In the genomic region with DNA sequence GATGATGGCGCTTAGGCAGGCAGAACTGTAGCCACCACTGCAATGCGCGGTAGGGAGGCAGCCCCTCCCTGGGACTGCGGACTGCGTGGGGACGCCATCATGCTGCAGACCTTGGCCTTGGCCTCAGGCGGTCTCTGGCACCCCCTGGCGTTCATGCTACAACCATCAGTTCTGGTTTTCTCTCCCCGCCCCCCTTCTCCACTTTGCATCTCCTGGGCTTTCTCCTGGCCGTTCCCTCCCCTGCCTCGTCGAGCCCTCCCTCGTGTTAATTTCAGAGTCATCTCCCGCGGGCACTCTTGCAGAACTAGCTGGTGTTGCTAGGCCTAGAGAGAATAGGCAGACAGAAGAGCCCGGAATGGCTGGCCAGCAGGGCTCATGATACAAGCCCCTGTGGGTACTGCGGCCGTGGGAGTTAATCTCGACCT, we compare ENCODE assay signal across 8 mouse cellular contexts. TPM values are rescaled to one million over a fixed set of nuclear protein-coding genes. Genes with fewer than 3 reads are reported as not detected.
DNase-seq lines count a peak whose midpoint lies in the region; ATAC-seq lines count a peak whose summit lies in the region.

No protein-coding gene starts in this region.

- peak overlapping the region; percentile 23 for H3K4me3 ChIP-seq in hindbrain, embryonic 13.5 days

- H3K4me2 ChIP-seq in hindbrain, embryonic 13.5 days: peak overlapping the region; percentile 46

- H3K4me1 ChIP-seq in hindbrain, embryonic 13.5 days (replicated peaks): peaks cover 5% of the 10 kb centered on the region; the same call in 1 of the 2 replicates

- H3K9me3 ChIP-seq in hindbrain, embryonic 13.5 days: no peaks in the 10 kb centered on the region

- peak overlapping the region; percentile 61; the same call in 1 of the 2 replicates for H3K9ac ChIP-seq in hindbrain, embryonic 13.5 days

- H3K27me3 ChIP-seq in hindbrain, embryonic 13.5 days: no peaks in the 10 kb centered on the region

- ATAC-seq in hindbrain, embryonic 13.5 days (ENCODE audit: low FRiP score): peak; percentile 94

- H3K36me3 ChIP-seq in hindbrain, embryonic 13.5 days: no peaks in the 10 kb centered on the region

- 19% methylated on average over 18 of the region's 19 CpGs for WGBS in hindbrain, embryonic 13.5 days

- DNase-seq in R1 (ENCODE audit: low read depth, low spot score): peak; percentile 87
- DNase-seq in cerebellum, postnatal 14 days: peak; percentile 84 to 92
- DNase-seq in frontal cortex, postnatal 14 days (ENCODE audit: low spot score in 2 of 2): peak; percentile 42 to 70
- DNase-seq in layer of hippocampus, postnatal 36 days: peak; percentile 67 to 73
- DNase-seq in lung, postnatal 4 days: peak; percentile 85 to 88
- DNase-seq in retina, postnatal 1 day: peak; percentile 88
- DNase-seq in thymus, postnatal 4 days: peak; percentile 92

- H3K27ac ChIP-seq in hindbrain, embryonic 13.5 days: peak overlapping the region; percentile 80

RNA-seq across cellular contexts. Expression of gene Araf, which starts 21.6 kb away (rescaled TPM):
- polyA plus RNA-seq in hindbrain, embryonic 13.5 days (2015; fragmentation: Nextera tagmentation; extraction: Ambion mirVana): 281 and 285 TPM in 2 replicates
- 100 to 1,000 TPM; 186 to 190 TPM for total RNA-seq in layer of hippocampus, postnatal 36 days (2021)

RNA-seq across cellular contexts. Expression of gene Timp1, which starts 50.8 kb away (rescaled TPM):
- polyA plus RNA-seq in hindbrain, embryonic 13.5 days (2015; fragmentation: Nextera tagmentation; extraction: Ambion mirVana): 4.9 and 5.0 TPM in 2 replicates
- under 1 TPM; 0.42 to 0.63 TPM for total RNA-seq in layer of hippocampus, postnatal 36 days (2021)

Comparison
In these comparisons a context has a peak if more than half of its experiments do, and no peak if none do; other contexts are left out.
1. Peak in every context shown above with its lines: DNase-seq, ATAC-seq, H3K4me3 ChIP-seq and H3K27ac ChIP-seq.